Mouse (Mus musculus) kidney, embryonic 16.5 days (tissue): ENCODE measurements around the gene Mak. TPM values are rescaled to one million over a fixed set of nuclear protein-coding genes. Genes with fewer than 3 reads are reported as not detected.

ENCODE experiments used
- ATAC-seq: fragments of 200-750 bp; cut with Nextera tagmentation; 2 replicates; pipeline ENCODE4 v1.8.0; 2017; ENCODE audit warnings: moderate TSS enrichment; ENCODE audit not compliant: low FRiP score, low TSS enrichment
- H3K27ac ChIP-seq: fragments of 300-500 bp; sonication (generic); 2 replicates; pipeline ENCODE4 v1.5.1; 2014; ENCODE audit warnings: low read length
- H3K27me3 ChIP-seq: fragments of 300-500 bp; sonication (generic); 2 replicates; pipeline ENCODE4 v1.6.1; 2014; ENCODE audit warnings: low read length, control low read depth, mixed read lengths; ENCODE audit not compliant: insufficient read depth
- H3K36me3 ChIP-seq: fragments of 300-500 bp; sonication (generic); 2 replicates; pipeline ENCODE4 v1.6.1; 2014; ENCODE audit warnings: low read length, control low read depth, mixed read lengths; ENCODE audit not compliant: insufficient read depth
- H3K4me1 ChIP-seq: fragments of 300-500 bp; sonication (generic); 2 replicates; pipeline ENCODE4 v1.6.1; 2014; ENCODE audit warnings: low read length, control low read depth, mixed read lengths; ENCODE audit not compliant: insufficient read depth
- H3K4me2 ChIP-seq: fragments of 300-500 bp; sonication (generic); replicated peaks from 2 replicates; pipeline ENCODE4 v1.6.1; 2014; ENCODE audit warnings: low read depth, low read length
- H3K4me3 ChIP-seq: fragments of 300-500 bp; sonication (generic); 2 replicates; pipeline ENCODE4 v1.5.1; 2014; ENCODE audit warnings: mild to moderate bottlenecking, low read length
- H3K9ac ChIP-seq: fragments of 300-500 bp; sonication (generic); replicated peaks from 2 replicates; pipeline ENCODE4 v1.6.1; 2014; ENCODE audit warnings: low read length
- H3K9me3 ChIP-seq: fragments of 300-500 bp; sonication (generic); 2 replicates; pipeline ENCODE4 v1.6.1; 2016; ENCODE audit warnings: low read length, control low read depth
- WGBS: fragments of 180-500 bp; shearing (Covaris S2); extraction: QIAGEN DNeasy Blood & Tissue Kit; methylation state at CpG from one replicate; pipeline ENCODE4 v1.1.7; 2014; 5-methylcytosine and 5-hydroxymethylcytosine counted together
- polyA plus RNA-seq: library from polyadenylated mRNA; unstranded; fragments of >200 nt; fragmentation: Nextera tagmentation; extraction: Ambion mirVana; gene quantifications from 2 replicates; pipeline ENCODE4 v1.2.1, GENCODE M21; 2015

Mak gene
- polyA plus RNA-seq, 1 experiment from 2014 or later = 0.70 TPM

- no peaks in the 10 kb centered on the region for H3K4me1 ChIP-seq
- no peak overlapping the region for H3K4me2 ChIP-seq
- no peak overlapping the region for H3K27ac ChIP-seq
- H3K4me3 ChIP-seq = no peak overlapping the region
- H3K36me3 ChIP-seq = no peaks in the 10 kb centered on the region
- H3K9me3 ChIP-seq = no peaks in the 10 kb centered on the region
- ATAC-seq = no peak
- 88% methylated on average over 5 of the region's 5 CpGs for WGBS
- H3K27me3 ChIP-seq = no peaks in the 10 kb centered on the region
- H3K9ac ChIP-seq = no peak overlapping the region
Observed at GRCm38 (mm10) chr13:40986081-40986480, 93.4 kb downstream of the Mak start.

GRCm38 (mm10) chr13:40982759-40983158, 96.7 kb downstream of the Mak start:
- ATAC-seq = no peak
- Histone ChIP-seq H3K9ac (no peak overlapping the region), H3K36me3 (no peaks in the 10 kb centered on the region), H3K4me1 (no peaks in the 10 kb centered on the region), H3K9me3 (no peaks in the 10 kb centered on the region), H3K27me3 (no peaks in the 10 kb centered on the region), H3K27ac (no peak overlapping the region), H3K4me2 (no peak overlapping the region), H3K4me3 (no peak overlapping the region)
- 86% methylated on average over 1 of the region's 1 CpGs for WGBS

GRCm38 (mm10) chr13:40979321-40979720, 100.2 kb downstream of the Mak start:
- Histone ChIP-seq H3K4me1 (no peaks in the 10 kb centered on the region), H3K27me3 (no peaks in the 10 kb centered on the region), H3K27ac (peak overlapping the region; percentile 21; the same call in 1 of the 2 replicates), H3K4me2 (no peak overlapping the region), H3K36me3 (no peaks in the 10 kb centered on the region), H3K9me3 (no peaks in the 10 kb centered on the region), H3K9ac (no peak overlapping the region), H3K4me3 (no peak overlapping the region)
- ATAC-seq = no peak
- WGBS = 42% methylated on average over 2 of the region's 2 CpGs

- Histone ChIP-seq H3K36me3 (no peaks in the 10 kb centered on the region), H3K9me3 (no peaks in the 10 kb centered on the region), H3K27ac (no peak overlapping the region; the same call in 1 of the 2 replicates), H3K9ac (no peak overlapping the region), H3K4me1 (no peaks in the 10 kb centered on the region), H3K4me2 (no peak overlapping the region), H3K27me3 (no peaks in the 10 kb centered on the region), H3K4me3 (no peak overlapping the region)
- 0 out of 2 replicates have a peak, but pooled peaks have one; percentile 51 for ATAC-seq
- WGBS = 74% methylated on average over 4 of the region's 4 CpGs
Observed at GRCm38 (mm10) chr13:40978652-40979051, 100.9 kb downstream of the Mak start.

- Histone ChIP-seq H3K27ac (no peak overlapping the region), H3K4me2 (no peak overlapping the region)
- no peak for ATAC-seq
Observed at GRCm38 (mm10) chr13:40977609-40978008, 101.9 kb downstream of the Mak start.

More at GRCm38 (mm10) chr13:40977609-40978008, 101.9 kb downstream of the Mak start:
- H3K4me3 ChIP-seq = no peak overlapping the region
- no peaks in the 10 kb centered on the region for H3K9me3 ChIP-seq
- H3K4me1 ChIP-seq = no peaks in the 10 kb centered on the region
- H3K27me3 ChIP-seq = no peaks in the 10 kb centered on the region
- no peaks in the 10 kb centered on the region for H3K36me3 ChIP-seq
- WGBS = 26% methylated on average over 7 of the region's 7 CpGs
- H3K9ac ChIP-seq = no peak overlapping the region

Other genes starting within 250 kb of the Mak start
- gene Gcnt2, start 220.0 kb downstream of the Mak start, polyA plus RNA-seq = 5.9 and 8.0 TPM in 2 replicates
- 68.5 and 69.2 TPM in 2 replicates for gene Pak1ip1, start 78.7 kb downstream of the Mak start, polyA plus RNA-seq
- gene Tmem14c, start 63.4 kb downstream of the Mak start, polyA plus RNA-seq = 216 and 224 TPM in 2 replicates
- not detected in 2 replicates for gene Gcm2, start 31.3 kb upstream of the Mak start, polyA plus RNA-seq
- gene Sycp2l, start 34.6 kb upstream of the Mak start, polyA plus RNA-seq = not detected in 2 replicates
- 23.3 and 23.7 TPM in 2 replicates for gene Elovl2, start 140.7 kb upstream of the Mak start, polyA plus RNA-seq
- gene Smim13, start 170.1 kb upstream of the Mak start, polyA plus RNA-seq = 10.0 and 10.8 TPM in 2 replicates
- not detected in 2 replicates for gene Gm17364, start 194.3 kb upstream of the Mak start, polyA plus RNA-seq